Mouse (Mus musculus) olfactory bulb, adult 2 months (tissue): ENCODE results near the gene Tmem174. TPM values are rescaled to one million over a fixed set of nuclear protein-coding genes. Genes with fewer than 3 reads are reported as not detected.
A peak's percentile ranks its signal among the peaks of the same experiment; 100 is the strongest.

ENCODE experiments used
- H3K27ac ChIP-seq: fragments of 200-500 bp; 2 replicates; pipeline ENCODE4 v1.5.1; 2012; ENCODE audit warnings: low read depth, low read length; ENCODE audit not compliant: insufficient read depth
- H3K4me1 ChIP-seq: fragments of 200-500 bp; 2 replicates; pipeline ENCODE4 v1.6.1; 2012; ENCODE audit warnings: low read length; ENCODE audit not compliant: control insufficient read depth, insufficient read depth
- H3K4me3 ChIP-seq: fragments of 200-500 bp; 2 replicates; pipeline ENCODE4 v1.5.1; 2012; ENCODE audit warnings: mild to moderate bottlenecking, low read depth, low read length, moderate library complexity; ENCODE audit not compliant: insufficient read depth
- CTCF ChIP-seq: fragments of 200-500 bp; IDR thresholded peaks from 2 replicates; pipeline ENCODE4 v1.5.1; 2012; ENCODE audit warnings: low read depth, mild to moderate bottlenecking, low read length, moderate library complexity; ENCODE audit not compliant: insufficient read depth
- POLR2A ChIP-seq: fragments of 200-500 bp; IDR thresholded peaks from 2 replicates; pipeline ENCODE4 v1.6.1; 2012; ENCODE audit warnings: mild to moderate bottlenecking, low read depth, low read length, moderate library complexity; ENCODE audit not compliant: insufficient read depth
- WGBS: fragments of 180-500 bp; shearing (Covaris S2); methylation state at CpG from one replicate; pipeline ENCODE4 v1.1.7; 2018; 5-methylcytosine and 5-hydroxymethylcytosine counted together
- polyA plus RNA-seq: library from polyadenylated mRNA; stranded (reverse); fragments of >200 nt; gene quantifications from 2 replicates; pipeline ENCODE4 v1.2.4, GENCODE M21; 2012; ENCODE audit warnings: low replicate concordance; ENCODE audit not compliant: missing spikeins, insufficient read depth, insufficient read length

Gene Tmem174
- polyA plus RNA-seq, 1 experiment: not detected

DNA sequence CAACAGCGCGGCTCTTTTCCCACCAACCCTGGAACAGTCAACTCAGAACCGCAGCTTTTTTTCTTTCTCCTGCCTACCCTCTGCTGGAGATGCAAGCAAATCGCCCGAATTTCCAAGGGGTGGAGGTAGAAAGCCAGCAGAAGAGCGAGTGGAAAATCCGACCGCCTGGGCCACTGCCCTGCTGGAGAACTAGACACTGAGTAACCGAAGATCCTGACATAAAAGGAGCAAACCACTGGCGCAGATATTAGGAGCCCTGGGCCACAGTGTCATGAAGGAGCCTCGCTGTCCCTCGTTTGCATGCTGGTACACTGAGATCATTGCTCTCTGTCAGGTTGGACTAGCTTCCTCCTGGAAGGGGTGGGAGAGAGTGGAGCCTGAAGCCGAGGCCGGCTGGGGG lies 49.6 kb downstream of the Tmem174 start:
- WGBS: 6% methylated on average over 14 of the region's 14 CpGs
- TF ChIP-seq POLR2A (no peak), CTCF (0 out of 2 replicates have a peak, but pooled peaks have one; percentile 12)
- Histone ChIP-seq H3K27ac (no peak overlapping the region), H3K4me1 (peaks cover 6% of the 10 kb centered on the region), H3K4me3 (no peak overlapping the region)

DNA sequence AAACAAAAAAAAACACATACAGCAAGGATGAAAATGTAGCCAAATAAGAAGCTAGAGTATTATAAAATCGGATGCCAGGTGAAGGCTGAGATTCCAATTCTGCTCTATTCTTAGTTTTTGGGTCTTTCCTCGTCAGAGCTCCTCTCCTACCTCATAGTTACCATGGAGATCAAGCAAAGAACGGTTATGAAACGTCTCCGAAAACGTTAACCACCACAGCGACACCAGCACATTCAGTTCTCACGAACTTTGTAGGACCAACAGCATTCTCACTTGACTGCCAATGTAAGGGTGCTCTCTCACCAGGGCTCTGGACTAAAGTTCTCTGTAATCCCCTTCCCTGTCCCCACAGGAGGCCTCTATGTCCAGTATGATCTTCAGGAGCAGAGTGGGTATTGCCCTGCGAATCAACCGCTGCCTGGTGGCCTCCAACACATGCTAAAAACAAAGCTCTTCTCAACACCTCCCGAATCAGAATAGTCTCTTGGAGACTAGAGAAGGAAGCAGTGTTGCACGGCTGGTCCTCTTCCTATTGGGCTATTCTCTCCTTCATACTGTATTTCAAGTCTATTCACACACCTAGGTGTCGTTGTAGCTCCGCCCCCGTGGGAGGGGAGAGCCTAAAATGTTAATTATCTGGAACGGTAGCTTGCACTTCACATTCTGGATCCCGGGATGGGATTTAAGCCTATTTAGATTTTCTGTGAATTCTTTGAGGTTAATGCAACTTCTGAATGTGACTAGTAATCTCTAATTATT lies 50.2 kb downstream of the Tmem174 start:
- H3K4me1 ChIP-seq: peaks cover 6% of the 10 kb centered on the region
- H3K27ac ChIP-seq: no peak overlapping the region
- WGBS: 17% methylated on average over 17 of the region's 17 CpGs
- TF ChIP-seq POLR2A (no peak), CTCF (no peak)
- H3K4me3 ChIP-seq: no peak overlapping the region

Other genes starting within 250 kb of the Tmem174 start
- gene Gm10320, start 145.4 kb downstream of the Tmem174 start, polyA plus RNA-seq: not detected in 2 replicates
- gene Tmem171, start 57.4 kb upstream of the Tmem174 start, polyA plus RNA-seq: not detected in 2 replicates
- gene Fcho2, start 178.0 kb upstream of the Tmem174 start, polyA plus RNA-seq: not detected in 2 replicates